Mouse (Mus musculus): Measurements from ENCODE around the gene Hspa12b. TPM values are rescaled to one million over a fixed set of nuclear protein-coding genes. Genes with fewer than 3 reads are reported as not detected.

Hspa12b gene
- polyA plus RNA-seq, 1 experiment: 6.0 TPM

- Histone ChIP-seq H3K27me3 (ENCODE audit: control insufficient read depth, insufficient read depth, insufficient read length) (no peaks in the 10 kb centered on the region), H3ac (ENCODE audit: control insufficient read depth, insufficient read length, low read depth) (no peak overlapping the region), H3K79me3 (ENCODE audit: low read depth) (no peaks in the 10 kb centered on the region), H3K36me3 (ENCODE audit: control insufficient read depth, insufficient read depth) (no peaks in the 10 kb centered on the region), H3K79me2 (ENCODE audit: control insufficient read depth, insufficient read depth) (no peaks in the 10 kb centered on the region), H3K4me3 (ENCODE audit: insufficient read depth, poor library complexity, severe bottlenecking) (no peak overlapping the region)
- TF ChIP-seq MAX (IDR thresholded peaks at IDR 0.05) (no peak), CEBPB (IDR thresholded peaks at IDR 0.05; ENCODE audit: low read depth) (no peak), MYOG (IDR thresholded peaks at IDR 0.05; ENCODE audit: control insufficient read depth, extremely low read depth, insufficient read length) (no peak), MYOD1 (IDR thresholded peaks at IDR 0.05; ENCODE audit: control insufficient read depth, insufficient read length, low read depth) (no peak), USF1 (IDR thresholded peaks at IDR 0.05; ENCODE audit: low read depth) (no peak), FOSL1 (IDR thresholded peaks at IDR 0.05; ENCODE audit: insufficient read depth, low read length, poor library complexity, severe bottlenecking) (no peak)
Observed at GRCm38 (mm10) chr2:131130849-131131248, 3.8 kb downstream of the Hspa12b start.

- TF ChIP-seq USF1 (IDR thresholded peaks at IDR 0.05; ENCODE audit: low read depth) (no peak), CEBPB (IDR thresholded peaks at IDR 0.05; ENCODE audit: low read depth) (no peak), FOSL1 (IDR thresholded peaks at IDR 0.05; ENCODE audit: insufficient read depth, low read length, poor library complexity, severe bottlenecking) (no peak), MYOD1 (IDR thresholded peaks at IDR 0.05; ENCODE audit: control insufficient read depth, insufficient read length, low read depth) (no peak), CTCF (IDR thresholded peaks at IDR 0.05; ENCODE audit: control insufficient read depth, insufficient read depth, insufficient read length) (no peak), MYOG (IDR thresholded peaks at IDR 0.05; ENCODE audit: control insufficient read depth, extremely low read depth, insufficient read length) (no peak), MAX (IDR thresholded peaks at IDR 0.05) (no peak)
- Histone ChIP-seq H3ac (ENCODE audit: control insufficient read depth, insufficient read length, low read depth) (no peak overlapping the region), H3K27me3 (ENCODE audit: control insufficient read depth, insufficient read depth, insufficient read length) (no peaks in the 10 kb centered on the region), H3K79me3 (ENCODE audit: low read depth) (no peaks in the 10 kb centered on the region), H3K36me3 (ENCODE audit: control insufficient read depth, insufficient read depth) (no peaks in the 10 kb centered on the region), H3K79me2 (ENCODE audit: control insufficient read depth, insufficient read depth) (no peaks in the 10 kb centered on the region), H3K4me3 (ENCODE audit: insufficient read depth, poor library complexity, severe bottlenecking) (no peak overlapping the region)
Observed at GRCm38 (mm10) chr2:131132111-131132888, 5.2 kb downstream of the Hspa12b start.

- Histone ChIP-seq H3K27me3 (ENCODE audit: control insufficient read depth, insufficient read depth, insufficient read length) (no peaks in the 10 kb centered on the region), H3K79me2 (ENCODE audit: control insufficient read depth, insufficient read depth) (no peaks in the 10 kb centered on the region), H3K79me3 (ENCODE audit: low read depth) (no peaks in the 10 kb centered on the region), H3K4me3 (ENCODE audit: insufficient read depth, poor library complexity, severe bottlenecking) (no peak within 1 kb of the TSS), H3ac (ENCODE audit: control insufficient read depth, insufficient read length, low read depth) (no peak within 1 kb of the TSS), H3K36me3 (ENCODE audit: control insufficient read depth, insufficient read depth) (no peaks in the 10 kb centered on the region)
- TF ChIP-seq MYOD1 (IDR thresholded peaks at IDR 0.05; ENCODE audit: control insufficient read depth, insufficient read length, low read depth) (no peak), MYOG (IDR thresholded peaks at IDR 0.05; ENCODE audit: control insufficient read depth, extremely low read depth, insufficient read length) (no peak), CTCF (IDR thresholded peaks at IDR 0.05; ENCODE audit: control insufficient read depth, insufficient read depth, insufficient read length) (no peak), FOSL1 (IDR thresholded peaks at IDR 0.05; ENCODE audit: insufficient read depth, low read length, poor library complexity, severe bottlenecking) (no peak), CEBPB (IDR thresholded peaks at IDR 0.05; ENCODE audit: low read depth) (no peak), MAX (IDR thresholded peaks at IDR 0.05) (no peak), USF1 (IDR thresholded peaks at IDR 0.05; ENCODE audit: low read depth) (no peak)
Observed at GRCm38 (mm10) chr2:131132930-131133547, 6.0 kb downstream of the Hspa12b start, which contains the start of gene Gm11037. TSS of gene Gm11037 (plus strand) at chr2:131133497.

- Histone ChIP-seq H3ac (ENCODE audit: control insufficient read depth, insufficient read length, low read depth) (no peak overlapping the region), H3K79me2 (ENCODE audit: control insufficient read depth, insufficient read depth) (no peaks in the 10 kb centered on the region), H3K4me3 (ENCODE audit: insufficient read depth, poor library complexity, severe bottlenecking) (no peak overlapping the region), H3K27me3 (ENCODE audit: control insufficient read depth, insufficient read depth, insufficient read length) (no peaks in the 10 kb centered on the region), H3K36me3 (ENCODE audit: control insufficient read depth, insufficient read depth) (no peaks in the 10 kb centered on the region), H3K79me3 (ENCODE audit: low read depth) (no peaks in the 10 kb centered on the region)
- no peak for TF ChIP-seq CTCF (IDR thresholded peaks at IDR 0.05; ENCODE audit: control insufficient read depth, insufficient read depth, insufficient read length)
- no peak for TF ChIP-seq FOSL1 (IDR thresholded peaks at IDR 0.05; ENCODE audit: insufficient read depth, low read length, poor library complexity, severe bottlenecking)
- TF ChIP-seq CEBPB (IDR thresholded peaks at IDR 0.05; ENCODE audit: low read depth): no peak
- TF ChIP-seq MYOD1 (IDR thresholded peaks at IDR 0.05; ENCODE audit: control insufficient read depth, insufficient read length, low read depth): no peak
- no peak for TF ChIP-seq USF1 (IDR thresholded peaks at IDR 0.05; ENCODE audit: low read depth)
- TF ChIP-seq MYOG (IDR thresholded peaks at IDR 0.05; ENCODE audit: control insufficient read depth, extremely low read depth, insufficient read length): no peak
- TF ChIP-seq MAX (IDR thresholded peaks at IDR 0.05): no peak
Observed at GRCm38 (mm10) chr2:131134381-131134780, 7.3 kb downstream of the Hspa12b start.

GRCm38 (mm10) chr2:131134826-131135400, 7.8 kb downstream of the Hspa12b start:
- no peak overlapping the region for H3ac ChIP-seq (ENCODE audit: control insufficient read depth, insufficient read length, low read depth)
- H3K79me2 ChIP-seq (ENCODE audit: control insufficient read depth, insufficient read depth): no peaks in the 10 kb centered on the region
- TF ChIP-seq CEBPB (IDR thresholded peaks at IDR 0.05; ENCODE audit: low read depth) (no peak), USF1 (IDR thresholded peaks at IDR 0.05; ENCODE audit: low read depth) (no peak), MYOD1 (IDR thresholded peaks at IDR 0.05; ENCODE audit: control insufficient read depth, insufficient read length, low read depth) (no peak), MAX (IDR thresholded peaks at IDR 0.05) (no peak), MYOG (IDR thresholded peaks at IDR 0.05; ENCODE audit: control insufficient read depth, extremely low read depth, insufficient read length) (no peak), CTCF (IDR thresholded peaks at IDR 0.05; ENCODE audit: control insufficient read depth, insufficient read depth, insufficient read length) (no peak), FOSL1 (IDR thresholded peaks at IDR 0.05; ENCODE audit: insufficient read depth, low read length, poor library complexity, severe bottlenecking) (no peak)
- no peaks in the 10 kb centered on the region for H3K79me3 ChIP-seq (ENCODE audit: low read depth)
- no peaks in the 10 kb centered on the region for H3K27me3 ChIP-seq (ENCODE audit: control insufficient read depth, insufficient read depth, insufficient read length)
- H3K36me3 ChIP-seq (ENCODE audit: control insufficient read depth, insufficient read depth): no peaks in the 10 kb centered on the region
- no peak overlapping the region for H3K4me3 ChIP-seq (ENCODE audit: insufficient read depth, poor library complexity, severe bottlenecking)

Data from C2C12 (cell line).